Mouse (Mus musculus) erythroblast, embryonic 14.5 days (primary cell): ENCODE data around the gene Ctnna3.

Experiments
- GATA1 ChIP-seq: IDR thresholded peaks from 2 replicates; pipeline ENCODE4 v1.6.1; 2012; ENCODE audit warnings: low read length, inconsistent platforms, mixed read lengths
- TAL1 ChIP-seq: IDR thresholded peaks from 3 replicates; pipeline ENCODE4 v1.6.1; 2012; ENCODE audit warnings: low read length, inconsistent platforms, mixed read lengths

DNA sequence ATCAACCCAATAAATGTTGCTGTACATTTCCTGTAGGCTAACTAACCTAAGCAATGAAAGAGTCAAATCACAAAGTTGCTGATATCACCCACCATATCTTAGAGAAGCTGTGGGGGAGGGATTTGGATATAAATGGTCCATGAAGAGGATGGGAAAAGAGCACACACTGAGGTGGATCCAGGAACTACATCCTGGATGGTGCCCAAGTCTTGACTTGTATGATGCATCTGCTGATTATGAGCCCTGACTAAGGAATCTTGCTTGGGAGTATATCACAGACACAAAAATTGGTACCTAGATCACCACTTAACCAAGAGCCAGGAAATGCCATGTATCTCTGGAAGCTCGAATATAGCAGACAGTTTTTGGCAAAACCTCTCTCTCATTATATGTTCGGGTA, 1018.7 kb downstream of the Ctnna3 start:
- no peak for TF ChIP-seq TAL1
- TF ChIP-seq GATA1, result no peak
